Mouse (Mus musculus): ENCODE data around the gene Fnip2.
"Not testable (repeated sequence)": the region's sequence is repeated elsewhere in the genome, so short reads cannot be mapped to it uniquely, and the experiment has no call there.

Fnip2 gene

DNA sequence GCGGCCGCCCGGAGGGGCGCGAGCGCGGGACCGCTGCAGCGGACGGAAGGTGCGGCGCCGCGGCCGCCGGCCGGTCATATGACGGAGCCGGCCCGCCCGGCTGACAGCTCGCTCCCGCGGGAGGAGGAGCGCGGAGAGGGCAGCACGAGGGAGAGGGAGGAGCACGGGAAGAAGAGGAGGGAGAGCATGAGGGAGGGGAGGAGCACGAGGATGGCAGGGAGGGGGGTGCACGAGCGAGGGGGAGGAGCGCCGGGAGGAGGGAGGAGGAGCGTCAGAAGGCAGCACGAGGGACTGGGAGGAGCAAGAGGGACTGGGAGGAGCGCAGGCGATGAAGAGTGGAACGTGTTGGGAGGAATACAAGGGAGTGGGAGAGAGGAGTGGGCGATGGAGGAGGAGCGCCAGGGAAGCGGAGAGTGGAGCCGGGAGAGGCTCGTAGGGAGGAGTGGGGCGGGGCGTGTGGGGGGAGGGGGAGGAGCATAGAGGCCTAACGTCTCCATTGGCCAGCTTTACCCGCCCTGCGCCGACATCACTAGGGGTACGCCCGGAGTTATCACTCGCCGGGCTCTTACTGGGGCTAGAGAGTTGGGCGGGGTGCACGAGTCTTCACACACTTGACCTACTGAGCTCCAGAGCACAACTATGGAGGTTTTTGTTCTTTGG lies at the start of gene Fnip2:
Gene Fnip2, minus strand, starts transcription at position 94 of the 660 bp plus-strand sequence.
- DNase-seq (ENCODE audit: low read depth, low spot score) = peak; percentile 96

DNA sequence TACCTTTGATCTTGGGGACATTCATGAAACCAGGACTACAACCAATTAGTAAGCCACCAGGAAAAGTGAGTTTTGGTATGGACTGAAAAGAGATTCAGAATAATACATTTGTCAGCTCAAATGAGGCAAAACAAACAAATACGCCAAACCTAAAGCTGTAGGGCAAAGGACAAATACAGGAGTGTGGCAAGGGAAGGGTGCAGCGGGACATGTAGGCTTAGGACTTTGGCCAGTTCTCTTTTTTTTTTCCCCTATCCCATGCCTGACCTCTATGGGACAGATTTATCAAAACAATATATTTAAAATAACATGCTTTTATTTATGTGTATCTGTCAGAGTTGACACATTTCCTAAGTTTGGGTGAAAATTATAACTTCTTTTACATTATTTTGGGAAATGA lies 42.3 kb upstream of the Fnip2 start:
- no peak for DNase-seq (ENCODE audit: low read depth, low spot score)

DNA sequence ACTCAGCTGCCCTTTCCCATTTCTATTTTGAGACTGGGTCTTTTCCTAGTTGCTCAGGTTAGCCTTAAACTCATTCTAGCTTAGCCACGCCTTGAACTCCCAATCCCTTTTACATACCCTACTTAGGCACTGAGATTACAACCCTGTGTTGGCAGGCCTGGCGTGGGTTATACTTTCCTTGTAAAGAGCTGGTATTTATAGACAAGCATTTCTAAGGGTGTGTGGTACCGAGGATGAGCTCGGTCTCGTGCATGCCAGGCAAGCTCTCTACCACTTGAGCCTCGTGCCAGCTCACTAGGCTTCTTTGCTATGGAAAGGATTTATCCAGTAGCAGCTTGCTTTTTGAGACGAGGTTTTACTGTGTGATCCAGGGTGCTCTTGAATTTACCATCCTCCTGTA lies 27.9 kb upstream of the Fnip2 start:
- DNase-seq (ENCODE audit: low read depth, low spot score) = no peak

DNA sequence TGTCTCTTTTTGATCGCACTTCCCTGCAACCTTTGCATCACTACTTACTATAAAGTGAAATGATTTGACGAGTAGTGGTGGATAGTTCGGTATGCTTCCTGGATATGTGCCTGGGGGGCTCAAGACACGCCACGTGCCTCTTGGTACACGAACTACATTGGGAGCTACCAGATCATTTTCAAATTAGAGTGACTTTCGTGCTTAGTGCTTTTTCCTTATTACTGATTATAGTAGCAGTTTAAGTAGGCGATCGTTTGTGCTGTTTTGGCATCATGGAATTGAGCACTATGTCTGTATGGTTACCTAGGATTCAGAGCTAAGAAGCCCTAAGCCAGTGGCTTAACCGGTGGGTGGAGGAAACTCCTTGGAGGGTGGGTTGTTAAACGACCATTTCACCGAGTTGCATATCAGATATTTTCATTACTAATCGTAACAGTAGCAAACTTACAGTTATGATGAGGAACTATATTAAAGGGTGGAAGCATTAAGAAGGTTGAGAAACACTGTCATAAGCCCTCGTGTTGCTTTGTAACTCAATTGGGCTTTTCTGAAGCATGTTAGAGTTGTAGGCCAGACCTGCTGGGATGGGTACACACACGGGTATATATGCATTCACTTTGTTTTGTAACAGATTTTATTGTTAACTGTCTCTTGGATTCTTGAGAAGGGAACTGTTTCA lies 24.3 kb upstream of the Fnip2 start:
- no peak for DNase-seq (ENCODE audit: low read depth, low spot score)

DNA sequence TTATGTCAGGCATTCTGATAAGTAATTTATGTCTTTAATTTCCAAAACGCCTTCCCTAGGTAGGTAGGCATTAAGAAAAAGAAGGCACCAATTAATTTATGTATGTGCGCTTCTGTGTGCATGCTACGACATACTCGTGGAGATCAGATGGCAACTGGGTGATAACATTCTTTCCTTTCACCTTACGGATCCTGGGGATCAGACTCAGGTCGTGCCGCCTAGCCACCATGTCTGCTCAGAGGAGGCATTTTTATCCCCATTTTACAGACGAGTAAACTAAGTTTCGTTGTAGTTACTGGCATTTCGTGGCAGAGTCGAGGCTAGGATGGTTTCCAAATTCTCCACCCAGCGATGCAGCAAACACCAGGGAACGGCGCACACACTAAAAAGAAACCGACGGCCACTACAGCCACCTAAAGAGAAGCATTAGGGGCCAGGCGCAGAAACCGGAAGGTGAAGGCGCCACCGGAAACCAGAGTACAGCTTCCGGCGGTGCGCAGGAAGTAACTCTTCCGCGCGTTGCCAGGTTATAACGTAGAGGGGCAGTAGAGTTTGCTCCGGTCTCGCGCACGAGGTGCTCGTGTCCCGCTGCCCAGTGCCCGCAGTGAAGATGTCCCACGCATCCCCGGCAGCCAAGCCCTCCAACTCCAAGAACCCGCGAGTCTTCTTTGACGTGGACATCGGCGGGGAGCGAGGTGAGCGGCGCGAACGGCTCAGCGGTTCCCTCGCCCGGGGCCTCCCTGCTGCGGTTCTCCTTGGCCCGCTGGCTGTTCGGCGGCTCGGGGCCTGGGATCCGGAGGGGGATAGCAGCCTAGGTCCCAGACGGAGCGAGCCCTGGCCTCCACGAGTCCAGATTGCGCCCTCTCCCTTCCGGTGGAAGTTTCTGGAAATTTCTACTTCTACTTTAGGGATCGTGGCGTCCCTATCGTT lies 23.5 kb upstream of the Fnip2 start, which contains the start of gene Ppid:
Gene Ppid, plus strand, starts transcription at position 480 of the 930 bp plus-strand sequence.
- peak; percentile 92 for DNase-seq (ENCODE audit: low read depth, low spot score)

DNA sequence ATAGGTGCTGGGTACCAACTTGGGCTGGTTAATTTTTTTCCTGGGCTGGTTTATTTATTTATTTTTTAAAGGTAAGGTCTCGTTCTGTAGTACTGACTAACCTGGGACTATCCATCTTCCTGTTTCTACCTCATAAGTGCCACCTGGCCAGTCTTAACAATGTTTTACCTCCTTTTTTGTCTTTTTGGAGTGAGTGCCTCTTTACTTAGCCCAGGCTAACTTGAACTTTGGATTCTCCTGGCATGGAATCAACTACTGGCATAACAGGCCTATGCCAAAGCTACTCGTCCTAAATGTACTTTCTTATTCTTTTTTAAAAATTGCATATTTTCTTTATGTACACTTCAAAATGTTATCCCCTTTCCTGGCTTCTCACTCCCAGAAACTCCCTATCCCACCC lies 22.1 kb upstream of the Fnip2 start:
- no peak for DNase-seq (ENCODE audit: low read depth, low spot score)

DNA sequence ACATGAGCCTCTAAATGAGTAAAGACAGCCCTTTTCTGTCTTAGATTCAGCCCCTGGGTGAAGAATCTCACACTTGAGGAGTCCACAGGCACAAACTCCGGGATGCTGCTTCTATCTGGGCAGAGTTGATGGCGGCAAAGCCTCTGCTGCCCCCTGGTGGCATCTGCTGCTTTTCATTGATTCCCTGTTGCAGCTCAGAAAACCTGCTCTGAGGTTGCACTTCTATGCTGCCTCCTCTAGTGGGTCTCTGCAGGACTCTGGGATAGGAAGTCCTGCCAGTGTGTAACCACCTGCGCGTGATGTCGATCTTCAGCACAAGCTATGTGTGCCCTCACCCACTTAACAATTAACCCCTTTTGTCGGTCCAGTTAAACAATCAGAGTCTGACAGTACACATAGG lies 19.2 kb upstream of the Fnip2 start:
- peak; percentile 98 for DNase-seq (ENCODE audit: low read depth, low spot score)

DNA sequence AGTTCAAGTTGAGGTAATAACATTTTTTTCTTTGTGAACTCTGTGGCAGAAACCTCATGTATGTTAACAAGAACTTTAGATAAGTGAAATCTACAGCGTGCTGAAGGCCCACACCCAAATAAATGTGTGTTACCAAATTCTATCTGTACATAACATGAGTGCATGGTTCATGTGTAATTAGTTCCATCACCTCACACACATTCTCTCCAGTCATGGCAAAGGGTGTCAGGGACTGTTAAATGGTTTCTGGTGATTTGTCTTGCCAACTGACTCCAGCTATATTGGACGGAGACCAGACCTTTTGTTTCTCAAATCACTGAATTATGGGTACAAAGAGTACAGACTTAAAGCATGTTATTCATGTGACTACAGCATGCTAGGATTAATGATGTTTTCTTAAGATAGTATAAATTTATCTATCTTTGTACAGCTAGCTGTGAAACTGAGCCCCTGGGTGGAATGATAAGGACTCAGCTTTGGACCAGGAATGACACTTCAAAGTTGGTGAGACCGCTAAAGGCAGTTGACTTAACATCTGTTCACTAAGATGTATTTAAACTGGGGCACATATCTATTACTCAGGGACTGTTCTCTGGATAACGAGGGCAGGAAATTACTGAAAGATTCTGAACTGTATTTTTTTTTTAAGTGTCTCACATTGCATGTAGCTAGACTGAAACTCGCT lies 12.4 kb upstream of the Fnip2 start:
- no peak for DNase-seq (ENCODE audit: low read depth, low spot score)

DNA sequence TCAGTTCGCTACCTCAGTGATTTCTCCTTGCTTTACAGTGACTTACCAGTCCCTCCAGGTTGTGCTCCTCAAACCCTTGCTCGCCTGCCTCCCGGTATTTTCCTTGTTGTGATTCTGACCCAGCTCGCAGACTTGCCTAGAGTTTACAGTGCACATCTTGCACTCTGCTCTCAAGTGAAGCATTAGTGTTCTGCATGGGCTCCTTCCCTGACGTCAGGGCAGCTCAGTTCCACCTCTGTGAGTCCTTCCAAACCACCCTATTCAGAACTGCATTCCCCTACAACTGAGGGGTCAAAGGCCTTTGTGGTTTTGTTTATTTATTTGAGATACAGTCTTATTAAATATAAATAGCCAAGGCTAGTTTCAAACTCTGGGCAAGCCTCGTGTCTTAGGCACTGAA lies 10.6 kb upstream of the Fnip2 start:
- DNase-seq (ENCODE audit: low read depth, low spot score) = no peak

DNA sequence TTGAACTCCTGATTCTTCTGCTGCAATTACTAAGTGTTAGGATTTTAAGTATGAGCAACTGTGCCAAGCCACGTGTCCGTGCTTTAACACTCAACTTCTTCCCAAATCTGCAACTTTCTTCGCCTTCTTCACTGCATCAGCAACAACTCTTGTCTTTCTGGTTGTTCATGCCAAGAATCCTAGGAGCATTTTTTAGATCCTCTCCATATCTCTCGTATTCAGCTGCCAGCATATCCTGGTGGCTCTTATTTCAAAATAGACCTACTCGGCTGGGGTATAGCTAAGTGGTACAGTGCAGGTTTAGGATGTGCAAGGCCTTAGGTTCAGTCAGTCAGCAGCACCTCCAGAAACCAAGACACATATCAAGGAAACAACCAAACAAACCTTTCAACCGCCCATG lies 10.0 kb upstream of the Fnip2 start:
- DNase-seq (ENCODE audit: low read depth, low spot score) = no peak

DNA sequence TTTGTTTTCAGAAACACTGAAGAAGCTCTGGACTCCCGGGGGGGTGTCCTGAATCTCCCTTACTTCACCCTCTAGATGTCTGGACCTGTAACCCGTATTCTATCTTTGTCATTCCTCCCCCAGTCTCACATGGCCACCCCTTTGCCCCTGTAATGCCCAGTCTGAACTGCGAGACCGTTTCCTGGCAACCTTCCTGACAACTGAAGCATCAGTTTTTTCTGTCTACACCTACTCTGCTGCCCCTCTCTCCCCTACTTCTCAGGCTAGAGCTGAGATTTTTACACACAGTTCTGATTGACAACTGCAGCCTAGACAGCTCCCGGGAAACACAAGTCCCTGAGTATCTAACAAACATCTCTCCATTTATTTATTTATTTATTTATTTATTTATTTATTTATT lies 9.3 kb upstream of the Fnip2 start:
- no peak for DNase-seq (ENCODE audit: low read depth, low spot score)

DNA sequence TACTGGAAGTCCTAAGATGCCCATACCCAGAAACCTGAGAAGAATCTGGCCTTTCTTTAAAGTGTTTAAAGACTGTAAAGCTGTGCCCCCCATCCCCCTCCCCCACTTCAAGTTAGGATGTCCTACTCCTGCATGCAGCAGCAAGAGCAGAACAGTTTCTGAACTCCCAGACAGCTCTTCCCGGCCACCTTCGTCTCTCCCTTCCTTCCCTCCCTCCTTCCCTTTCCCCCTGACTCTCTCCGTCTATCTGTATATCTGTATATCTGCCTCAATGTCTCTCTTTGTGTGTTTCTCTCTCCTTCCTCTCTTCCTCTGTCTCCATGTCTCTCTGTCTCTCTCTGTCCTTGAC lies 8.8 kb upstream of the Fnip2 start:
- DNase-seq (ENCODE audit: low read depth, low spot score) = no peak

DNA sequence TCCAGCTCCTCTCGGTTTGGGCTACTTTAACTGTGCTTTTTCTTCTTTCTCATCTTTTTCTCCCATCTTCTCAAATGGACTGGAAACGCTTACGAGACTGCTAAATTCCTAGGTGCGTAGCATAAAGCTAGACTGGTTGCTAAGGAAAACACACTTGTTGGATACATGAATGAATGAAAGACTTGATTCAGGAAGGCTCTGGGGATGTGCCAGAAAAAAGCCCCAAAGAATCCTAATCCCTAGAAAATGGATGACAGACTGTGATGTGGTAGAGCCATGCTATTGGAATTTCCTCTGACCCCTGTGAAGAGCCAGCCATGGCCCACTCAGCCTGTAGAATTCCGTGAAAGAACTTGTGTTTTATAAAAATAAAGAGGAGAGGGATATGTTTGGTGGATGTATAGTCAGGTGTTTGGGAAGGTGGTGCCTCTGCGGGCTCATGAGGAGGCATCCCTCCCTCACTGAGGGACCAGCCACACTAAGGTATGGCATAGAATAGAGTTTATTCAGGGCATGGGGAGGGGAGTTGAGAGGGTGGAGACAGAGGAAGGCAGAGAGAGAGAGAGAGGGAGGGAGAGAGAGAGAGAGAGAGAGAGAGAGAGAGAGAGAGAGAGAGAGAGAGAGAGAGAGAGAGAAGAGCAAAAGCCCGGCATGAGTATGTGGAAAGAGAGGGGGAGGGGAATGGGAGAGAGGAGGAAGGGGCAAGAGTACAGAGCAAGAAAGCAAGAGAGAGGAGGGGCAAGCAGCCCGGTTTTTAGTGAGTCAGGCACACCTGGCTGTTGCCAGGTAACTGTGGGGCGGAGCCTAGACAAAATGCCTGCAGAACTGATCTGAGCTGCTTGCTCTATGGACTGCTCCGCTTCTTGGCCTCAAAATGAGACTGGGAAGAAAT lies 8.2 kb upstream of the Fnip2 start:
- DNase-seq (ENCODE audit: low read depth, low spot score) = peak; percentile 24

DNA sequence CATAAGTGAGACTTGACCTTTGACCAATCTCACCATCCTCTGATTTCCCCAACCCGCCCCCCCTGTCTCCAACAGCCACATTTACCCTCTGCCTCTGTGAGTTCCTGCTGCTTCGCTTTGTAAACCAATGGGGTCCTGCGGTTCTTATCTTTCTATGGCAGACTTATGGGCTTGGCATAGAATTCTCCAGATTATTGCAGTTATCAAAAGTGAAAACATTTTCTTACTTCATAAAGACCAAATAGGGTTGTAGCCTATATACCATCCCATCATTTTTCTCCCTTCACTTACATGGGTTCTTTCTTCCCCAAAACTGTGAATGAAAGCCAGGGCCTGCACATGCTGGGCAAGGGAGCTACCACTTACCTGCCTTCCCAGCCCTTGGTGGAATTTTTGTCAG lies 6.7 kb upstream of the Fnip2 start:
- DNase-seq (ENCODE audit: low read depth, low spot score) = no peak

DNA sequence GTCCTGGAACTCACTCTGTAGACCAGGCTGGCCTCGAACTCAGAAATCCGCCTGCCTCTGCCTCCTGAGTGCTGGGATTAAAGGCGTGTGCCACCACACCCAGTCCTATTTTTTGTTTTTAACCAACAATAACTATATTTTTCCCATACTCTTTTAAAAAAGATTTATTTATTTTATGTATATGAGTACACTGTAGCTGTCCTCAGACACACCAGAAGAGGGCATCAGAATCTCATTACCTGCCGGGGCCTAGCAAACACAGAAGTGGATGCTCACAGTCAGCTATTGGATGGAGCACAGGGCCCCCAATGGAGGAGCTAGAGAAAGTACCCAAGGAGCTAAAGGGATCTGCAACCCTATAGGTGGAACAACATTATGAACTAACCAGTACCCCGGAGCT lies 5.8 kb upstream of the Fnip2 start:
- not testable (repeated sequence) for DNase-seq (ENCODE audit: low read depth, low spot score)

DNA sequence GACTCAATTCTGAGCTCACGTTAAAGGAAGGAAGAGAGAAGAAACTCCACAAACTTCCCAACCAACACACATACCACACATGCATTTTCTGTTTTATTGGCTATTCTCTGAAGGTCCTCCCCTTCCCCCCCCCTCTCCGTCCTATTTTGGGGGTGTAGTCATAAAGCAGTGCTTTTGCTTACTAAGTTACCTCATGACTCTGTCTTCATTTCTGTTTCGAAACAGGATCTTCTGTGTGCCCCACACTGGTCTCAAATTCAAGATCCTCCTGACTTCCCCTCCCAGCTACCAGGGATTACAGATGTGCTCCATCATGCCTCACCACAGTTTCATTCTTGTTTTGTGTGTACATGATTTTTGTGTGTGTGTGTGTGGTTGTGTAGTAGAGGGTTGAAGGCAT lies 4.8 kb upstream of the Fnip2 start:
- no peak for DNase-seq (ENCODE audit: low read depth, low spot score)

DNA sequence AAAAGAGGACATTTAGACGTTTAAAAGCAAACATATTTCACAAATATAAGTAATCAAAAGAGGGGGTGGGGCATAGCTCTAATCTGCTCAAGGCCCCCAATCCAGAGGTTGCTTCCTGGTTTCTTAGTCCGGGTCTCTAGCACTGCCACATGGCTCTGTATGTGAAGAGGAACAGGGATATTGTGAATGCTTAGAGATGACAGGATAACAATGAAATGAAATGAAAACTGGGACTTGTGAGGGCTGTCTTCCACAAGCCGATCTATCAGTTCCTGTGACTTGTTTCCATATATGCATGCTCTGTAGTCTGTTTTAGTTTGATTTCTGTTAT lies 1.7 kb upstream of the Fnip2 start:
- DNase-seq (ENCODE audit: low read depth, low spot score) = no peak

DNA sequence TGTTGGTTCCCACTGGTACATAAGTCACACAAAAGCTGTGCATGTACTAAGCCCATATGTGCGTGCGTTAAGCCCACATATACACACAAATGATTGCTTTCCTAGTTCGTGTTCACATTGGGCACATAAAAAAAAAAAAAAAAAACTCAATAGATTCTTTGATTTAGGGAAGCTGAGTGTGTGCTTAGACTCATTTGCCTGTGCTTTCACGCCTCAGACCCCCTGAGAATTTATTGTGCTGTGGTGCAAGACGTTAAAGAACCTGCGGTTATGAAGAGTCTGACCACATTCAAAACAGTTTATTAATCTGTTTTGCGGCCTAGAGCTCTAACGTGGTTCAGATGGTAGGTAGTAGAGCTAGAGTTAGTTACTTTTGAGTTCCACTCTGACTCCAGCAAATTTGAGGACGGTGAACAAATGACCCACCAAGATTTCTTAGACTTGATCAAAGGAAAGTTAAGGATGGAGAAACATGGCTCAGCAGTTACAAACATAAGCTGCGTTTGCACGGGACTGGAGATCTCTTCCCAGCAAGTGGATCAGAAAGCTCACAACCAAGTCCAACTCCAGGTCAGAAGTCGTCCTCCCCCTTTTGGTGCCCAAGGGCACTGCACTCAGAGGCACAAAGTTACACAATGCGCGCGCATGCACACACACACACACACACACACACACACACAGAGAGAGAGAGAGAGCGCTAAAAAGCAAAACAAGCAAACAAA lies 1.2 kb upstream of the Fnip2 start:
- DNase-seq (ENCODE audit: low read depth, low spot score) = no peak

DNA sequence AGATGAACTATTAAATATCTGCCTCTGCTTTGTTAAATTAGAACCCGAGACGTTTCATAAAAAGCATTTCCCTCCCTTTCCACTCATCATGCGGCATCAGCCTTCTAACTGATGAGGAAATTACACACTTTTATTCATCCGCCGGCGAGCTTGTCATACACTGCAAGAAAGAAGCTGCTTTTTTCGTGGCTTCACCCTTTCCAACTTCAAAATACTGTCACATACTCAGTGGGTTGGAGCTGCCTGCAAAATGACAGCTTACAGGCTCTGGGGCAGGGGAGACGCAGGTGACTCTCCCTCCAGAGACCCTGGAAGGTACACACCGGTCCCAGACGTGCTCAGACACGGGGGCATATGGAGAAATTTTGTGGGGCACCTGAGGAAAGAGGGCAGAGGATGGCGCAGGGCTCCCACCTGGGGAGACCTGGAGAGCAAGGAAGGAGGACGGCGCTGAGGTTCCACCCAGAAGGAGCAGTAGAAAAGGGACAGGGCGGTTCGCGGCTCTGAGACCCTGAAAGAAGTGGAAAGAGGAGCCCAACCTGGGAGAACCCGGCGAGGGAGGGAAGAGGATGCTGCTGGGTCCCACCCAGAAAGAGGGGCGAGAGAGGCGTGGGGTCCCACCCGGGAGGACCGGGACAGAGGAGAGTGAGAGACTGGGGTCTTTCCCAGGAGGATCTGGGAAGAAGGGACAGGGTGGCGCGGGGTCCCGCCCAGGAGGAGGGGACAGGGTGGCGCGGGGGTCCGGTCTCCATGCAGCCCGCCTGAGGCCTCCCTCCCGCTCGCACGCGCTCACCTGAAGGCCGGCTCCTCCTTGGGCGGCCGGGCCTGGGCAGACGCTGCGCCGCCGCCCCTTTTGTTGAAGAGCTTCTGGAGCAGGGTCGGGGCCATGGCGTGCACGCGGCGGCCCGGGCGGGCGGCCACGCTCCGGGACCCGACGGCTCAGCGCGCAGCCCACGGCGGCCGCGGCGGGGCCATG lies 592 bp downstream of the Fnip2 start:
- peak; percentile 43 for DNase-seq (ENCODE audit: low read depth, low spot score)

Measured in 3T3-L1 (cell line).